Mouse (Mus musculus) neural tube, embryonic 14.5 days (tissue): ENCODE results near the gene Rabl3. TPM values are rescaled to one million over a fixed set of nuclear protein-coding genes. Genes with fewer than 3 reads are reported as not detected.

Experiments
- ATAC-seq: fragments of 200-750 bp; cut with Nextera tagmentation; 2 replicates; pipeline ENCODE4 v1.8.0; 2017; ENCODE audit warnings: low read depth, mild to moderate bottlenecking, moderate TSS enrichment, moderate library complexity
- H3K27ac ChIP-seq: fragments of 300-500 bp; sonication (generic); 2 replicates; pipeline ENCODE4 v1.5.1; 2014; ENCODE audit warnings: low read depth, mild to moderate bottlenecking, control low read depth, low read length, moderate library complexity, mixed read lengths
- H3K27me3 ChIP-seq: fragments of 300-500 bp; sonication (generic); 2 replicates; pipeline ENCODE4 v1.6.1; 2014; ENCODE audit warnings: low read length; ENCODE audit not compliant: control insufficient read depth, insufficient read depth
- H3K36me3 ChIP-seq: fragments of 300-500 bp; sonication (generic); 2 replicates; pipeline ENCODE4 v1.6.1; 2014; ENCODE audit warnings: low read length, mixed read lengths; ENCODE audit not compliant: control insufficient read depth, insufficient read depth
- H3K4me1 ChIP-seq: fragments of 300-500 bp; sonication (generic); 2 replicates; pipeline ENCODE4 v1.6.1; 2014; ENCODE audit warnings: low read length; ENCODE audit not compliant: control insufficient read depth, insufficient read depth
- H3K4me2 ChIP-seq: fragments of 300-500 bp; sonication (generic); 2 replicates; pipeline ENCODE4 v1.6.1; 2014; ENCODE audit warnings: mild to moderate bottlenecking, low read depth, low read length, control low read depth
- H3K4me3 ChIP-seq: fragments of 300-500 bp; sonication (generic); 2 replicates; pipeline ENCODE4 v1.5.1; 2014; ENCODE audit warnings: low read depth, low read length, control low read depth, mixed read lengths
- H3K9ac ChIP-seq: fragments of 300-500 bp; sonication (generic); replicated peaks from 2 replicates; pipeline ENCODE4 v1.6.1; 2014; ENCODE audit warnings: low read depth, mild to moderate bottlenecking, control low read depth, low read length, mixed read lengths
- H3K9me3 ChIP-seq: fragments of 300-500 bp; sonication (generic); 2 replicates; pipeline ENCODE4 v1.6.1; 2016; ENCODE audit warnings: low read length; ENCODE audit not compliant: control insufficient read depth
- WGBS: fragments of 180-500 bp; shearing (Covaris S2); extraction: QIAGEN DNeasy Blood & Tissue Kit; methylation state at CpG from one replicate; pipeline ENCODE4 v1.1.7; 2014; 5-methylcytosine and 5-hydroxymethylcytosine counted together
- polyA plus RNA-seq: library from polyadenylated mRNA; unstranded; fragments of >200 nt; fragmentation: Nextera tagmentation; extraction: Ambion mirVana; gene quantifications from 2 replicates; pipeline ENCODE4 v1.2.1, GENCODE M21; 2014

Gene Rabl3
- polyA plus RNA-seq, 1 experiment from 2014 or later: 16.3 TPM

DNA sequence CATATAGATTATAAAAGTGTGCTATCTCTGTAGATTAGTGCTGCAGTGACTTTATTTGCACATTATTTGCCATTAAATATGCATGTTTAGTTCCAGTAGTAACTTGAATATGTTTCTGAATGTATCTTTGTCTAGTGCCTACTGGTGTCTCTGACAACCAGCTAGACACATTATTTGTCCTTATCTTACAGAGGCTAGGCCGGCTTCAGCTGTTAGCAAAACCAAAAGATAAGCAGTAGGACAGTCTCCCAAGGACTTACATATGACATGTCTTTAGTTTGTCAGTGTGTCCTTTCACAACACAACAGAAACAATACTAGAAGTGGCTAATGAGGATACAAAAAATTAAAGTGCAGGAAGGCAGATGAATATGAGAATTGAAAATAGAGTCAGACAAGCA lies 25.4 kb downstream of the Rabl3 start:
- H3K36me3 ChIP-seq: no peaks in the 10 kb centered on the region
- H3K27me3 ChIP-seq: no peaks in the 10 kb centered on the region
- no peak overlapping the region for H3K27ac ChIP-seq
- no peak overlapping the region for H3K9ac ChIP-seq
- 88% methylated on average over 1 of the region's 1 CpGs for WGBS
- H3K4me3 ChIP-seq: no peak overlapping the region
- no peaks in the 10 kb centered on the region for H3K4me1 ChIP-seq
- no peaks in the 10 kb centered on the region for H3K9me3 ChIP-seq
- H3K4me2 ChIP-seq: no peak overlapping the region
- ATAC-seq: no peak

- no peak overlapping the region for H3K9ac ChIP-seq
- H3K9me3 ChIP-seq: no peaks in the 10 kb centered on the region
- no peaks in the 10 kb centered on the region for H3K27me3 ChIP-seq
- no peaks in the 10 kb centered on the region for H3K4me1 ChIP-seq
- 71% methylated on average over 6 of the region's 6 CpGs for WGBS
- no peaks in the 10 kb centered on the region for H3K36me3 ChIP-seq
- no peak for ATAC-seq
- no peak overlapping the region for H3K27ac ChIP-seq
- H3K4me2 ChIP-seq: no peak overlapping the region
- H3K4me3 ChIP-seq: no peak overlapping the region
Measured at GRCm38 (mm10) chr16:37566107-37566506, 26.4 kb downstream of the Rabl3 start.

DNA sequence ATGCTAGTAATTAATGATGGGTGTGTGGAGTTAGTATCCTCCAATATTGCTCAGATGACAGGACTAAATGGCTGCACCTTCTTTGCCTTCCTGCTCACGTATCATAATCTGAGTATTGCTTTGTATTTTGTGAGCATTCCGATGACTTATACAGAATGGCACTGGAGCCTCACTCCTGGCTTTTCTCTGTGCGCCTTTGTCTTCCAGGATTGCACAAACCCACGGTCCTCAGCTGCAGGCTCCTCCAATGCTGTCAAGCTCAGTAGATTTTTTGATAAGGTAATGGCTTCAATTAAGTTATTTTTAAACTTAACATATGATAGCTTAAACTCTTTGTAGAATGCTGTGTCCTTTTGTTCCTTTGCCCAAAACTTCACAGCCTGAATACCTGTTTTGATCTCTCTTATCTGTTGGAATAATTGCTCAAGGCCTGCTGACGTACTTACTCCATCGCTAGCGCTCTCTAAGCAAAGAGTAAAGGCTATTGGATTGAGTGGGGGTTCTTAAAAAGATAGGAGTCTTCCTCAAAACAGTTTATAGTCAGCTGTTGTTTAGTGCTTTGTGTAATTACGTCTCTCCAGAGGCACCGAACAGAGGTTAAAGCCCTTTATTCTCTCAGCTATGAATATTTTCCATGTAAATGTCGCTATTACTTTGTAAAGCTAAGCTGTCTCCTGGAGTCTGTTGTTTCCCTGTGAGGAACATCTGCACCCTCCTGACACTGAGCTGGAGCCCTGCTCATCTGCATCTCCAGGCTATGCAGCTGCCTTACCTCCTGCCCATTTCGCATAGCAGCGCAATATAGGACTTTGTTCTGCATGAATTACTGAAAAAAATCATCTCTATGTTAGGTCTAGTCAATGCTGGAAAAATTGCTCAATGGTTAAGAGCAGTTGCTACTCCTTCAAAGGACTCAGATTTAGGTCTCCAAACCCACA lies 27.7 kb downstream of the Rabl3 start:
- 80% methylated on average over 12 of the region's 12 CpGs for WGBS
- Histone ChIP-seq H3K27me3 (no peaks in the 10 kb centered on the region), H3K36me3 (no peaks in the 10 kb centered on the region), H3K9ac (no peak overlapping the region), H3K27ac (no peak overlapping the region), H3K9me3 (no peaks in the 10 kb centered on the region), H3K4me1 (no peaks in the 10 kb centered on the region), H3K4me2 (no peak overlapping the region), H3K4me3 (no peak overlapping the region)
- ATAC-seq: no peak

DNA sequence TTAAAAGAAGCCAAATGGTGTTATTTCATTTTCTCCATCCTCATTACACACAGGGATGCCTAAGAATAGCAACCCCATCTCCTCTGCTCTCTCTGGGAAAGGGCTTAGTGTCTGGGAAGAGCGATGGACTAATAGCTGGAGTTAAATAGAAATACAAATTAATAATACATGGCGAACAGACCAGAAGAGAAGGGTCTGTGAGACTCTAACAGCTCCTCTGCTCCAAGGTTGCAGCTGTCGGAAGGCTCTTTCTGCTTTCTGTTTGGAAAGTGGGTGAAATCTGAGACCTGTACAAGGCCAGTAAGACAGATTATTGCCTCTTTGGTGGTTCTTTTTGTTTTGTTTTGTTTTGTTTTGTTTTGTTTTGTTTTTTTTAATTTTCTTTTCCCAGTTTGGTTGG lies 31.9 kb downstream of the Rabl3 start:
- Histone ChIP-seq H3K27me3 (no peaks in the 10 kb centered on the region), H3K4me1 (no peaks in the 10 kb centered on the region), H3K4me3 (no peak overlapping the region), H3K36me3 (no peaks in the 10 kb centered on the region), H3K27ac (no peak overlapping the region), H3K9ac (no peak overlapping the region), H3K9me3 (no peaks in the 10 kb centered on the region), H3K4me2 (no peak overlapping the region)
- ATAC-seq: no peak; the same call in 1 of the 2 replicates
- WGBS: 78% methylated on average over 3 of the region's 3 CpGs

DNA sequence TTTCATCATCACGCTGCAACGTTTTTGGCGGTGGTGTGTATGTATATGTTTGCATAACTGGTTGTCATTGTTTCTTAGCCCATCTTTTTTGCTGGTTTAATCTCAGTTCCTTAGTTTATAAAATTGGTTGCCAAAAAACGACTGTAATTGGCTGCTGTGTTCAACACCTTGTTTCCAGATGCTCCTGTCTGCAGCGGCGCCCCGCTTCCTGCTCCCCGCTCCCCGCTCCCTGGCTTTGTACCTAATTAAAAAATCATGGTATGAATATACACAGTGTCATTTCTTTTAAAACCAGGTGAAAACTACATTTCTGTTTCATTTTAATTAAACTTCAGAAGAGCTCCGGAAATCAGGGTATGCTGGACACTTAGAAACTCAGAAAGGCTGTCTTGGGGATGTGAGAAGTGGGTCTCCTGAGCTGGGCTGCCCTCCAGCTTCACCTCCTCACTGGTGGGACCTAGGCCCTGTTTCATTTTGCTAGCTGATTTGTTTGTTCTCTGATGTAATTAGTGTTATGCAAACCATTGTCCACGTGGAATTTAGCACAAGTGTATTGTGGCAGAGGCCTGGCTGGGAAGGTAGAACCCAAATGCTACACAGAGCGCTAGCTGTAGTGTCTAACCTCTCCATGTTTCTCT lies 32.6 kb downstream of the Rabl3 start:
- H3K9ac ChIP-seq: no peak overlapping the region
- ATAC-seq: no peak
- WGBS: 87% methylated on average over 12 of the region's 12 CpGs
- no peaks in the 10 kb centered on the region for H3K36me3 ChIP-seq
- H3K4me3 ChIP-seq: no peak overlapping the region
- H3K4me1 ChIP-seq: no peaks in the 10 kb centered on the region
- no peak overlapping the region for H3K27ac ChIP-seq
- no peaks in the 10 kb centered on the region for H3K27me3 ChIP-seq
- no peak overlapping the region for H3K4me2 ChIP-seq
- H3K9me3 ChIP-seq: no peaks in the 10 kb centered on the region

GRCm38 (mm10) chr16:37573061-37573460 lies 33.4 kb downstream of the Rabl3 start:
- H3K4me2 ChIP-seq: no peak overlapping the region
- no peaks in the 10 kb centered on the region for H3K36me3 ChIP-seq
- WGBS: 98% methylated on average over 5 of the region's 5 CpGs
- no peak overlapping the region for H3K27ac ChIP-seq
- ATAC-seq: no peak
- no peaks in the 10 kb centered on the region for H3K4me1 ChIP-seq
- H3K9me3 ChIP-seq: no peaks in the 10 kb centered on the region
- no peak overlapping the region for H3K9ac ChIP-seq
- H3K27me3 ChIP-seq: no peaks in the 10 kb centered on the region
- H3K4me3 ChIP-seq: no peak overlapping the region

GRCm38 (mm10) chr16:37575325-37575724 lies 35.6 kb downstream of the Rabl3 start:
- no peak for ATAC-seq
- Histone ChIP-seq H3K27me3 (no peaks in the 10 kb centered on the region), H3K4me2 (no peak overlapping the region), H3K9ac (no peak overlapping the region), H3K36me3 (no peaks in the 10 kb centered on the region), H3K9me3 (no peaks in the 10 kb centered on the region), H3K4me1 (no peaks in the 10 kb centered on the region), H3K27ac (no peak overlapping the region), H3K4me3 (no peak overlapping the region)
- 92% methylated on average over 2 of the region's 3 CpGs for WGBS

DNA sequence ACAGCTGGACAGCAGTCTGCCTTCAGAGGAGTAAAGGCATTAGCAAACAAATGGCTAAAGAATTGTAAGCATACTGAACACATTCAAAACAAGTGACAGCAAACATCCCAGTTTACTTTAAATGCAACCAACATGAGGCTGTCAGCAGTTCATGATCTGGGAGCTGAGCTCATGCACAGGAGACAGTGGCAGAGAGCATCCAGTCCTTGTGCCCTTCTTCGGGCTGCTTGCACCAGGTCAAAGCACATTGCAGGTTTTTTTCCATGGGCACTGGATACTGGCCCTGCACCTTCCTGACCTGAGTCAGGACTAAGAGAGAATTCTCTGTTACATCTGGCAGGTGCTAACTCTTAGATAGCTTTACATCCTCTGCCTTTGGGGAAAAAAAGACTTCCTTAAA lies 39.9 kb downstream of the Rabl3 start:
- no peaks in the 10 kb centered on the region for H3K27me3 ChIP-seq
- WGBS: 84% methylated on average over 1 of the region's 1 CpGs
- no peaks in the 10 kb centered on the region for H3K9me3 ChIP-seq
- peaks cover 4% of the 10 kb centered on the region for H3K4me1 ChIP-seq
- no peaks in the 10 kb centered on the region for H3K36me3 ChIP-seq
- H3K4me2 ChIP-seq: no peak overlapping the region
- no peak overlapping the region for H3K27ac ChIP-seq
- no peak overlapping the region for H3K9ac ChIP-seq
- no peak for ATAC-seq
- H3K4me3 ChIP-seq: no peak overlapping the region

- no peak within 1 kb of the TSS for H3K4me3 ChIP-seq
- 83% methylated on average over 4 of the region's 4 CpGs for WGBS
- ATAC-seq: no peak
- peaks cover 4% of the 10 kb centered on the region for H3K4me1 ChIP-seq
- H3K9me3 ChIP-seq: no peaks in the 10 kb centered on the region
- no peak within 1 kb of the TSS for H3K4me2 ChIP-seq
- no peaks in the 10 kb centered on the region for H3K36me3 ChIP-seq
- no peak within 1 kb of the TSS for H3K9ac ChIP-seq
- no peak within 1 kb of the TSS for H3K27ac ChIP-seq
- no peaks in the 10 kb centered on the region for H3K27me3 ChIP-seq
Measured at GRCm38 (mm10) chr16:37579994-37580393, 40.3 kb downstream of the Rabl3 start, which contains the start of gene Hgd. Gene Hgd, plus strand, starts transcription at chr16:37580153.
